Mouse (Mus musculus) left cerebral cortex, adult 9 months (tissue): ENCODE measurements around the gene Gm6685.
"Not testable (repeated sequence)": the region's sequence is repeated elsewhere in the genome, so short reads cannot be mapped to it uniquely, and the experiment has no call there.

Experiments
- DNase-seq, 2 experiments: peaks; one replicate each; pipeline ENCODE4 v3.0.0; 2022; ENCODE audit warnings: low spot score in 2 of 2

Gm6685 gene

DNA sequence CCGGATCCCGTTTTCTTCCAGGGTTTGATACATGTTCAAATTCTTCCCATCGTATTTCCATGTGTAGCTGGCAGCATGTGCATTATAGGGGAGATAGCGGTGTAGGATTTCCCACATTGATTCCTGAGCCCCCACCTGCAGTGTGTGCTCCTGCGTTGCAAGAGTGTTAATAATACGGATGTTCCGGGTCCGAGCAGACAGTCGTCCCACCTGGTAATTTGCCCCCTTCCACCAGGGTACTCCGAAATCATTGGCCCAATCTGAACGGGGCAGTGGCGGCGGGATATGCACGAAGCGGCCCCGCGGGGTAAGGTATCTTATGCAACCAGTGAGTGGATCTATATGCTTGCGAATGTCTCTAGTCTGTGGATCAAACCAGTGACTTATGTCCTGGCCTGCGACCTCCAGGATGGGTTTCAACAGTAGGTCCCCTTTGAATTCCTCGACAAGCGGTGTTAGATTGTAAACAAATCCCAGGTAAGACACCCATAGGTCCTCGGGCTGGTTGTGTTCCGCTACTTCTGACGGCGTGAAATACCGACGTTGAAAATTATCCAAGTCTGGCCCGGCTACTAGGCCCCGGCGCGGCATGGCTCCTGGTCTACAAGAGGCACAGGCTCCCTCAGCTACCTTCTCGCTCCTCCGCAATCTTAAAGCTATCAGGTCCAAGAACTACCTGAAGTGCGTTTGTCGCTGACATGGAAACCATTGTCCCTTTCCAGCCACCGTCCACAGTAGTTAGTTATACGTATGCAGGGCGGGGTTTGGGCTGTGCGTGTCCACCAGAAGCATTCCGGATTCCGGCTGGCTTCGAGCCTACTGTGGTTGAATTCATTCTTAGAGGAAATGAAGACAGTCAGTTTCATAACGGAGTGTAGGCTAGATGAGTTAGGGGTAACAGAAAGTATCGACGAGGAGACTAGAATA is at the start of gene Gm6685:
Gene Gm6685, minus strand, starts transcription at position 644 of the 927 bp plus-strand sequence.
- DNase-seq: not testable (repeated sequence)

DNA sequence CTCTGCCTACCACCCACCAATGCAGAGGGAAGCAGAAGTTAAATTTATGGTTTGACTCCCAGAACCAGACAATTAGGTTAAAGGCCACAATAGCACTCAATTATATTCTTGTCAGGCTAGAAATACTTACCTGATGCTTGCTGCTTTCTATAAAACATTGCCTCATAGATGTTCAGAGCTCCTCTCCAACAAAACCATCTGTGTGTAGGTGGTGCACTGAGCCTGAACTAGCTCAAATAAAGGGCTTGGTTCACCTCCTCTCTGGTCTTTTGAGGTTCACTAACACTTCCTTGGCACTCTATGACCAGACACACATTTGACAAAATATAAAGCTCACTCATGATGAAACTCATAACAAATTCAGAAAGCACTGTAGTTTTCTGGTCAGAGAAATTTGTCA is 36.2 kb upstream of the Gm6685 start:
- no peak for DNase-seq

DNA sequence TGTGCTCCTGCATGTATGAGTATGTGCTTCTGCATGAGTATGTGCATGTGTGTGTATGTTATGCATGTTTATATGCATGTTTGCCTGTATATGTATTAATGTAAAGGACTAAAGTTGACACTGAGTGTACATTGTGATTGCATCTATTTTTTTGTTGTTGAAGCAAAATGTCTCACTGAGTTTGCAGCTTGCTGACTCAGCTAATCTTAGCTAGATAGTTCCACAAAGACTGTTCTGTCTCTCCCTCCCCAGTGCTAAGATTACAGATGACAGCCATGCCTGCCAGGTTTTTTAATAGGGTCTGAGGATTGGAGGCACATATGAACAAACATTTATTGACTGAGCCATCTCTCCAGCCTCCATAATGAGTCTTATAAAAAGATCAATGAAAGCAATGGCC is 35.0 kb upstream of the Gm6685 start:
- DNase-seq: no peak

DNA sequence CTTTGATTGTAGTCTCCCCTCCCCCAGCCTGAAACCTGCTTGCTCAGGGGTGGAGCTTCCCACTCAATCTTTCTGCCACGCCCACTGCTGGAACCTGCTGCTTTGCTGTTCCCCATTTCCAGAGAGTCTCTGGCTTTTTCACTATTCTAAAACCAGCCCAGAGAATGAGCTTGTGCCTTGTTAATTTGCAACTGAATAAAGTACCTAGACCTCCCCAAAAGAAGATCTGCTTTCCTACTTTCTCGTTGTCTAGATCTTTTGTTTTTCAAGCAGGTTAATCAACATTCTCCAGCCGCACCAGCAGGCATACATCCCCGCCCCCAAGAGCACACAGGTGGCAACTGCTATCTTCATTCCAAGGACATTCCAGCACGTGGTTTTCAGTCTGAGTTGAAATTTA is 31.7 kb upstream of the Gm6685 start:
- not testable (repeated sequence) for DNase-seq

DNA sequence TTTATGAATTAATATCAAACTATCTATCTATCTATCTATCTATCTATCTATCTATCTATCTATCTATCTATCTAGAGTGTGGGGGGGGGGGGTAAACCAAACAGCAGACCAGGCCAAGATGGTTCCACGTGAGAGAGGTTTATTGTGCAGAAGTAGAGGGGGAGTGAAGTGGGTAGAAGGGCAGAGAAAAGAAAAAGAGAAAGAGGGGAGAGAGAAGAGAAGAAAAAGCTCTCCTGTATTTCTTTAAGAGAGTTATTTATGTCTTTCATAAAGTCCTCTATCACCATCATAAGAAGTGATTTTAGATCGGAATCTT is 26.2 kb upstream of the Gm6685 start:
- no peak for DNase-seq

DNA sequence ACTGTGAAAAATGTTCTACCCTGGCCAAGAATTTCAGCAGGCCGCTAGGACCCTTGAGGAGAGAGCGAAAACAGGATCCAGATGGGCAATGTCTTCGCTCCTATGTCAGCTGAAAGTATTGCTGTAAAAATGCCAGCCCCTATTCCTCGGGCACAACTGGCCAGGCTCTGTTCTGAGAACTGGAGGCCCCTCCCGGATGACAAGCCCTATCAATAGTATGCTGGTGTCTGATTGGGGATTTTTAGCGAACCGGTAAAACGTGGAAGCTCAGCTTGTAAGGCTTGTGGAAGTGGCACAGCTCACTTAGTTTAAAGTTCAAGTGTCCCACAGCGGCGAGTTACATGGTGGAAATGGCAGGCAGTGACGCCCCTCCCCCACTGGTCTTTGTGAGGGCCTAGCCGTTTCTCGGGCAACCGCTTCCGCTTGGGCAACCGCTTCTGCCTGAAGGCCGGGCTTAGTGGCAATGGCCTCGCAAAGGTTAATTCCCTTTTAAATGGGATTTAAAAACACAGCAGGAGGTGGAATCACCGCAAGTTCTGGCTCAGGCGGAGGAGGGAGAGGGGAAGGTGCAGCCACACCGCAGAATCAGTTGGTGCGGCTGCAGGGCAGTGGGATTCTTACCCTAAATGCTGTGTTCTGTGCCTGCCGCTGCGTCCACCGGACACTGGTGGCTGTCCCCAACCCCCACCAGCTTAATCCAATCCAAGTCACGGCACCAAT is 25.7 kb upstream of the Gm6685 start:
- peak; percentile 25 to 76 for DNase-seq

DNA sequence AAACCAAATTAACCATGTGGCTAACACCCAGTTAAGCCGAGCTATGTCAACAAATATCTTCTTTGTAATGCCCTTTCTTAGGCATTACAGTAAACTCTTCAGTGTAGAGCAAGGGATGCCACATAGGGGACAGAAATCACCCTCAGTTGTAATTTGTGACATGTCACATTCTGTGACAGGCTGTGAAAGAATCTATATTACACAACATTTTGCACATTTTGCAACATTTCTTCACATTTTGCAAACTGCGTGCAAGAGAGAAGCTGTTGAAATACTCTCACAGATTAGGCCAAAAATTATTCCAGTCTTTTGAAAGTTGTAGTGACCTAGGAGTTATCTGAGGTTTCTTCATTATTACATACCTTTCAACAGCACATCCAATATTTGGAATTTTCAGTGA is 3.8 kb upstream of the Gm6685 start:
- no peak for DNase-seq

DNA sequence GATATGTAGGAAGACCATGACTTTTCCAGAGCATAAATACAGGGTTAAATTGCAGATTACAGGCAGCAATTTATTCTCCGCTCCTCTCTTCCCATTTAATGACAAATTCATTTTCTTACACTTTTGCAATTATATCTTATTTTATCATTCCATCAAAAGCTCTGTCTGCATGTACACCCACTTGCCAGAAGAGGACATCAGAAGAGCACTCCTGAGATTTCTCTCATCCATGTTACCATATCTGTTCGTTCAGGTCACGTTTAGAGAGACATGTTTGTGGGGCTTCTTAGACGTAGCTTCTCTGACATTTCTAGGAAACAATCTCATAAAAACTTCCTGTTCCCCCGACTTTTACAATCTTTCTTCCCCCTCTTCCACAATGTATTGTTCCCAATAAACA is 2.2 kb upstream of the Gm6685 start:
- no peak for DNase-seq

DNA sequence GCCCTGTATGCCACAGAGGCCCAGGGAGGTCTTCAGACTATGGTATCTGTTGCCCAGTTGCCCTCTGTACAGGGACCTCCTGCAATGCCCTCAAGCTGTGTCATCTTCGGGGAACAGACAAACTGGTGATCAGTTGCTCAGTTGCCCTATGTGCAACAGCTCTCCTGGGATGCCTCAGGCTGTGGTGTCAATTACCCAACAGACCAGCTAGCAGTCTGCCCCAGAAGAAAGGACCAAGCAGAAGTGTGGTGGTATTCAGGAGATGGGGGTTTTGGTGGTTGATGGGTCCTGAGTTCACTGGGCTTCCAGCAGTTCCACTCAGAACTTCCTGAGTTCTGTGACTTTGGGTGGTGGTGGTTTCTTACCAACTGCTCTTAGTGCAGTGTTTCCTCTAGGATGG is 11.8 kb downstream of the Gm6685 start:
- no peak for DNase-seq

DNA sequence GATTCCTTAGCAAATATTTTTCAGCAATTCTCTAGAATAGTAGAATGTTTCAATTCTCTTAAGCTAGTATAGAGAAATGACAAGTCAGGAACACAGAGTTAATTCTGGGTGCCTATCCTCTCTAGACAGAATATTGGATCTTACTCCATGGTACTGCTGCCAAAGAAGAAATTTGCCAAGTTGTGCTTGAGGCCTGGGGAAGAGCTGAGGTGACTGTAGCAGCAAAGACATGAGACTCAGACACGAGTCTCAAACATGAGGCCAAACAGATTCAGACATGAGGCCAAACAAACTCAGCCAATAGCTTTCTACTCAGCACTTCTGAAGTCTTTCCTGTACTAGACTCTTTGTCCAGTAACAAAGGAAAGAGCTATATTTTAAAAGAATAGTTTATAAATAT is 26.3 kb downstream of the Gm6685 start:
- DNase-seq: no peak

DNA sequence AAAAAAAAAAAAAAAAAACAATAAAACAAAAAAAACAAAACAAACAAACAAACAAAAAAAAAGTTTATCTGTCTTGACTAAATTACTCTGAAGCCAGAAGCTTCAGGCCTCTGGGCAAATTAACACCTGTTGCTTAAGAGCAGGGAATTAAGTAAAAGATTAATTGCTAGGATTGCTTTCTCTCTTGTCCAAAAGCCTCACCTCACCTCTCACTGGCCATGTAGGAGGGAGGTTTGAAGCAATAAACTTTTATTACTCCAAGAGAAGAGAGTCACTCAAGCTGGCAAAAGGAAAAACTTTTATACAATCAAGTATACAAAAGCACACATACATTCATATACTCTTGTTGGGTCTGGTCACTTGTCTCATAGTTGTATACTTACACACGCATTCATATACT is 31.9 kb downstream of the Gm6685 start:
- no peak for DNase-seq

DNA sequence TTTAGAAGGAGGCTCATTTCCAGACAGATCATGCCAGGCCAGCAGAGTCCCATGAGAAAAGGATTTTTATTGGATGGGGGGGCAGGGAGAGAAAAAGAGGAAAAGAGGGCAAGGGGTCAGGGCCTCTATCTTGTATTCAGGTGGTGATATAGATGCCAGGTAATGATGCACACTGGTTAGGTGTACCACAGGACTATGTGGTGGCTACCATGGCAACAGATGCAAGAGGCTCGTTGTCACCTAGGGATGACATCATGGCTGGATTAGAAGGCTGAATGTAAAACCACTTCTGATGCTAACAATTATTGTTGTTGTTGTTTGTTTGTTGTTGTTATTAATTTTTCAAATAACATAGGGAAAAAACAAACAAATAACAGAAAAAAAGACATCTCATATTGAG is 49.2 kb downstream of the Gm6685 start:
- DNase-seq: no peak
